Mouse (Mus musculus) right cerebral cortex, postnatal 4 days (tissue): Measurements from ENCODE around the gene Lect2.

Source experiments
- DNase-seq: peaks from one replicate; pipeline ENCODE4 v3.0.0-alpha.2; 2022

Gene Lect2

DNA sequence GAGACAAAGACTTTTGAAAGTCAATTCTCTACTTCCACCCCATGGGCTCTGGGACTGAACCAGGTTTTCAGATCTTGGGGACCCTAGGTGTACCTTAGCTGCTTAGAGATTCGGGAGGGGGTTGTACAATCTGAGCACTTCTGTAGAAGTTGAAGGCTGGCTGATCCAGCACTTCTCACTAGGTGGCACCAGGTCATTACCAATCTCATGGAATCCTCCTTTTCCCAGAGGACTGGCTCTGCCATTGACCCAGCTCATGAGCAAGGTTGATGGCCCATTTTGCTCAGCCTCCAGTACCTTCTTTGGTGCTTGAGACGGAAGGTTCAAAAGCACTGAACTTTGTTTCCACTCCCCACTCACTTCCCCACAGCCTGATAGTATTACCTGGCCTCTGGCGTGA is 48.2 kb downstream of the Lect2 start:
- DNase-seq: no peak

DNA sequence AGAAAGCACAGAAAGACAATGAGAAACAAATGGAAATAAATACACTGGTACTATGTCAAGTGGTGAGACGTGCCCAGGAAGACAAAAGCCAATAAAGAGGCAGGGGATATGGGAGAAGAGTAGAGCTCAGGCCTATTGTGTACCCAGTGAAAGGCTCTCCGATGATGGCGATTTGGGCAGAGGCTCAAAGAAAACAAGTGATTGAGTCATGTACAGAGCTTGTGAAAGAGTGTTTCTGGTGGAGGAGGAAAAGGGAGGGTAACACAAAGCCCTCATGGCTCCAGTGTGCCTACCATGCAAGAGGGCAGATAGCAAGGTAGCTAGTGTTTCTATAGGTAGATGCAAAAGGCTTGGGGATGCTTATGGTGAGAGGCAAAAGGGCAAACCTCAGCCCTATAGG is 53.9 kb downstream of the Lect2 start:
- no peak for DNase-seq
